Mouse (Mus musculus) small intestine, adult 2 months (tissue): Measurements from ENCODE around the gene Pik3c2b.

Source experiments
- CTCF ChIP-seq: fragments of 200-500 bp; IDR thresholded peaks from 2 replicates; pipeline ENCODE4 v1.5.1; 2012; ENCODE audit warnings: low read depth, mild to moderate bottlenecking, control low read depth, inconsistent platforms, low read length, moderate library complexity, mixed read lengths; ENCODE audit not compliant: insufficient replicate concordance, insufficient read length; ENCODE audit errors: extremely low read depth
- POLR2A ChIP-seq: fragments of 200-500 bp; IDR thresholded peaks from 2 replicates; pipeline ENCODE4 v1.6.1; 2012; ENCODE audit warnings: low read depth, mild to moderate bottlenecking, control low read depth, inconsistent platforms, low read length, moderate library complexity

GRCm38 (mm10) chr1:133090641-133091040 lies 45.2 kb downstream of the Pik3c2b start:
- TF ChIP-seq POLR2A (no peak), CTCF (no peak)
